Mouse (Mus musculus) granulocyte monocyte progenitor cell, adult 5-6 weeks (primary cell): ENCODE data around the gene Gle1. TPM values are rescaled to one million over a fixed set of nuclear protein-coding genes. Genes with fewer than 3 reads are reported as not detected.
"Not testable (repeated sequence)": the region's sequence is repeated elsewhere in the genome, so short reads cannot be mapped to it uniquely, and the experiment has no call there.

ENCODE experiments used
- ATAC-seq: replicated peaks from 2 replicates; pipeline ENCODE4 v1.8.0; 2016; ENCODE audit warnings: mild to moderate bottlenecking, moderate TSS enrichment, inconsistent platforms; ENCODE audit not compliant: poor library complexity, severe bottlenecking
- total RNA-seq, 2 experiments: library from RNA; stranded (forward) in 1 of 2; stranded (reverse) in 1 of 2; fragments of 200-712, 200-1000 nt in 1 of 2; fragments of >200 nt in 1 of 2; fragmentation: Nextera tagmentation in 1 of 2; gene quantifications; 2 replicates each; pipeline ENCODE4 v1.2.3; 2014 to 2017

Gle1 gene
- 36.5 and 38.7 TPM in 2 replicates for total RNA-seq (2014; fragmentation: Nextera tagmentation)
- 89.0 and 139 TPM in 2 replicates for total RNA-seq (2017)

DNA sequence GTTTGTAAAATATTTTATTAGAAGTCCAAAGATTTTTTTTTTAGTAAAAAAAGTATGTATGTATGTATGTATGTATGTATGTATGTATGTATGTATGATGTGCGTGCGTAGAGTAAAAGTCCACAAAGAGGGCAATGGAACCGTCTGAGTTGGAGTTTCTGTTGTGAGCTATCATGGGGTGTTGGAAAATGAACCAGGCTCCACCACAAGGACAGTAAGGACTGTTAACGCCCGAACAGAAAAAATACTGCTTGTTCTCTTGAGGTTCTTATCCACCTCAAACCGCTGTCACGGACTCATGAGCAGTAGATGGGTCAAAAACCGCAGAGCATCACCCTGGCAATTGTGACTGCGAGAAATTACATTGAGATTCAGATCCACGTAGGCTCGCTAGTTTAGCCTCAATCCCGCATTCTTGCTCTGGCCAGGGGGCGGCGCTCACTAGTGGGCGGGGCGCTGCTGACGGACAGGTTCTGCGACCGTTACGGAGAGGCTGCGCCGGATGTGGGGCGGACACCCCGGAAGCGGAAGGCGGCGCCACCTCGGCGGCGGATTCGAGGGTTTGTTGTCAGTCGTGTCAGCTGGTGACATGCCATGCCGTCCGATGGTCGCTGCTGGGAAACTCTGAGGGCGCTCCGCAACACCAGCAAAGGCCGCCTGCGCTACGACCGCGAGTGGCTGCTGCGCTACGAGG lies at the start of gene Gle1:
Gene Gle1 (plus strand): TSS at position 521 of the 694 bp plus-strand sequence.
- peak; percentile 100 for ATAC-seq

DNA sequence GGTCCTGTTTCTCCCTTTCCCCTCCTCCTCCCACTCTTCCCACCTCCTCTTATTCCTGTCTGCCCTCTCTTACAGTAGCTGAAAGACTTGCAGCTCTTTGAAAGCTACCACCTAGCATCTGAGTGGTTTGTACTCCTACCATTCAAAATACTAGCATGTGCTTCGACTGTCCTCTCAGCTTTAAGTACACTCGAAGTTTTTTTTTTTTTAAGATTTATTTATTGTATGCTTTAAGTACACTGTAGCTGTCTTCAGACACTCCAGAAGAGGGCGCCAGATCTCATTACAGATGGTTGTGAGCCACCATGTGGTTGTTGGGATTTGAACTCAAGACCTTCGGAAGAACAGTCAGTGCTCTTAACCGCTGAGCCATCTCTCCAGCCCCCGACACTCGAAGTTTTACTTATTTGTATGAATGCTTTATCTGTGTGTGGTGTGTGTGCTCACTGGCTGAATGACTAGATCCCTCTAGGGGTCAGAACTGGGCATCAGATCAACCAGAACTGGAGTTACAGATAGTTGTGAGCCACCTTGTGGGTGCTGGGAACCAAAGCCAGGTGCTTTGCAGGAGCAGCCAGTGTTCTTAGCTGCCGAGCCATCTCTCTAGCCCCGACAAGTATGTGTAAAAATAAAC lies 48.5 kb upstream of the Gle1 start:
- not testable (repeated sequence) for ATAC-seq

DNA sequence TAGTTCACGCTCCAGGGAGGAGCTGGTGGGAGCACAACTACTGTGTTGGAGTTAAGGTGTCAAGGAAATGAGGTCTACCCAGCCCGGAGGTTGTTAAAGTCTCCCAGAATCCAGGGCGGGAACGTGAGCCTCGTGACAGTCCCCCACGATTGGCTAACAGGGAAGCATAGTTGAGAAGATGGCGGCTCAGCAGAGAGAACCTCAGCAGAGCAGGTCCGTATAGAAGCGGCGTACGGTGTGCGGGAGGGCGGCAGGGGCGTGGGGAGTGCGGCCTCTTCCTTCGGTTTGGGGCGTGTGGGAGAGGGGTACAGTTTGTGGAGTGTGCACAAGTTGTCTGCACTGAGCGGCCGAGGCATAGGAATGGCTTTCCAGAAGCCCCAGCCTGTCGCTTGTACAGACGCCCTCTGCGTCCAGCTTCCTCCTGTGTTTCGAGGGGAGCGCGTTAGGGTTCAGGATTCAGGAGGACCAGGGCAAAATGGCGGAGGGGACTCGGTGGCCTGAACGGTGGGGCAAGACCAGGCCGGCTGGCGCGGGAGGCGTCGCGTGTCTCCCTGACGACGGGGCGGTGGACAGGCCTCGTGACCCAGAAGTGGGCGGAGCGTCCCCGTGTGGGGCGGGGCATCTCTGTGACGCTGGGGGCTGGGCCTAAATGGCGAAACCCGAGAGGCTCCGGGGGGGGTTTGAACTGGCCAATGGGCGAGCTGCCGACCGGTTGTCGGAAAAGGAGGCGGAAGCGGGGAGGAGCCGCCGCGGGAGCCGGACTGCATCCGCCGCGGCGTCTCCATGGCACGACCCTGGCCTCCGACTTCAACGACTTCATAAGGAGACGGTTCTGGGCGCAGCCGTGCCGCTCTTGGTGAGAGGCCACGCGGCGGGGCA lies 45.9 kb upstream of the Gle1 start, which contains the start of gene Odf2:
Gene Odf2 (plus strand): TSS at position 156 of the 879 bp plus-strand sequence.
- ATAC-seq: peak; percentile 81

DNA sequence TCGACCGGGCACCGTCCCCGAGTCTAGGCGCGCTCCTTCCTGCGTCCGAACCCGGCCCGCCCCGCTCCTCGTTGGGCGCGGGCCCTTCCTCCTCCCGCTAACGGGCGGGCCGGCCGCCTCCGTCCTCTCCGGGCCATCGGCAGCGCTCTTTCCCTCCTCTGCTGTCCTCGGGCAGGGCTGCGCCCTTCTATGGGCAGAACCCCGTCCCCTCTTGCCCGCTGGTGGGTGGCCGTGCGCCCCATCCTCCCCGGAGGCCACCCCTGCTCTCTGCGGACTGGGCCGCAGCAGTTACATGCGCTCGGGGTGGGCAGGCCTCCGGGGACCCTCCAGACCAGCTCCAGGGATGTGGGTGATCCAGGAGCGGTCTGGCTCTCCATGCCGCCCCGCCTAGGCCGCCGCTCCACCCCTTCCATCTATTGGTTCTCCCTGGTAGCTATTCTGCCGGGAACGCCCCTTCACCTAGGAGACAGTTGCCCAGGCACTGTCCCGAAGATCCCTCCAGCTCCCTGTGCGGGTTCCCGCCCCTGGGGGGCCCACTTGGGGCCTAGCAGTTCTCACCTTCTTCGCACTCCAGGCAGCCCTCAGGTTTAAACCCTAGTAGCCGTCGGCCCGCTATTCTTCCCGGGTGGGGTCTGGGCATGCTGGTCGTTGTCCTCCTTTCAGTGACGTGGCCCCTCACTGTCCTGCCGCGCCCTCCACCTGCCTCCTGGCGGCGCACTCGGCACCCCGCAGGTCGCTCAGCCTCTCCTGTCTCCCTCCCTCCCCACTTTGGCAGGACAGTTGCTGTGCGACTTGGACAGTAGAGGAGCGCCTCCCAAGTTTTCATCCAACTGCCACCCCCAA lies 45.0 kb upstream of the Gle1 start:
- peak; percentile 68 for ATAC-seq

DNA sequence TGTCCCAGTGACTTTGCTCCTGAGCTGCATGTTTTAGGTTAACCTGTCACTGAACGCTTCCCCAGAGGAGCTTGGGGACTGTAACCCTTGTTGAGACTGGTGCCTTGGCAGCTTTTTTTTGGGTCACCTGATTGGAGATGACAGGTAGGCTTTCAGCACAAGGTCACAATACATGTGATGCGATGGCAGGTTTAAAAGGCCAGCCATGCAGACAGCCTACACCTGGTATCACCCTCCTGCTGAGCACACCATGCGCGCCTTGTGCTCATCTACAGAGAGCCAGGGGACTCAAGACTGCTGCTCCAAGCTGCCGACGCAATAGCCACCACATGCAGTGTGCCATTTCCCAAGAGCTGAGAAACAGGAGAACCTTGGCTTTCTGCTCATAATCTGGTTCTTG lies 43.5 kb upstream of the Gle1 start:
- ATAC-seq: no peak

DNA sequence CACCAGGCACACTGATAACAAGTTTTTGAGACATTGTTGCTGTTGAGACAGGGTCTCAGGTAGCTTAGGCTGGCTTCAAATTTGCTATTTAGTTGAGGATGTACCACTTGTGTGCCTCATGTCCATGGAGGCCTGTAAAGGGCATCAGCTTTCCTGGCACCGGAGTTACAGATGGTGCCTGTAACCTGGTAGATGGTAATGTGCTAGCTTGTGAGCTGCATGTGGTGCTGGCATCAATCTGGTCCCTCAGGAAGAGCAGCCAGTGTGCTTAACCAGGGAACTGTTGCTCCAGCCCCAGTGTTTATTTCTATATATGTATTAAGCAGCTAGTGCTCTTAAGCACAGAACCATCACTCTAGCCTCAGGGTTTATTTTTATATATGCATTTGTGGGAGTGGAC lies 39.2 kb upstream of the Gle1 start:
- ATAC-seq: no peak

DNA sequence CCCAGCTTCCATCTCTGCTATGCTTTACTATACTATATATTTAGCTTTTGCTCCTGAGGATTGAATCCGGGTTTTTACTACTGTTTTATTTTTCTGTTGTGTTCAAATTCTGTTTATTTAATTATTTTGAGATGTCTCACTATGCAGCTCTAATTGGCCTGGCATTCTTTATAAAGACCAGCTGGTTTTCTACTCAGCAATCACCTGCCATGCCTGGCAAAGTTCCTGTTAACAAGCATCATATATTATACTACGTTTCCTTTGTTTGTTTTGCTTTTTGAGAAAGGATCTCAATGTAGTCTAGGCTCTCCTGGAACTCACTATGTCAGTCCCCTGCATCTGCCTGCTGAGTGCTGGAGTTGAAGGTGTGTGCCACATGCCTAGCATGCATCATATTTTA lies 37.9 kb upstream of the Gle1 start:
- ATAC-seq: no peak

DNA sequence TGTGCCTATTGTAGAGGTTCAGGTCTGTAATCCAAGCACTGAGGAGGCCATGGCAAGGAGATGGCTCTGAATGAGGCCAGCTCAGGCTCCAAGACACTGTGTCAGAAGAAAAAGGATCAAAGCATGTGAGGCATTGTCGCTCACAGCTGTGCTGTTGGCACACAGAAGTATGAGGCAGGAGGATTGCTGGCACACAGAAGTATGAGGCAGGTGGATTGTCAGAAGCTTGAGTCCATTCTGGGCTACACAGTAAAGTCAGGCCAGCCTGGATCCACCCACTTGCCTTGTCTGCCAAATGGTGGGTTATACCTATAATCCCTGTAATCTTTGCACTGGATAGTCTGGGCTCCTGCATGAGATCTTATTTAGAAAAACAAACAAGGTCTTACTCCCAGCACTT lies 37.1 kb upstream of the Gle1 start:
- no peak for ATAC-seq

DNA sequence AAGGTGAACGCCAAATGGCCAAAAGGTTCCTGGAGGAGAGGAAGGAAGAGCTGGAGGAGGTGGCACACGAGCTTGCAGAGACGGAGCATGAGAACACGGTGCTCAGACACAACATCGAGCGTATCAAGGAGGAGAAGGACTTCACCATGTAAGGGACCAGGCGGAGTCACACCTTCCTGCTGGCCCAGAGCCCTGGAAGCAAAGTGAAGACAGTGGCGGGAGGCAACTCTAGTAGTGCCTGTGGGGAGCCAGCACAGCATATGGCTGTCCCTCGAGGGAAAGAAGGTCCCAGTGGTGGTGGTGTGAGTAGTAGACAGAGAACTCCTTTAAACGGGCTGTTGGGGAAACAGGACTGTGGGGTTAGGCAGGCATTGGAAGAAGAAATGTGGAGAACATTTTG lies 33.0 kb upstream of the Gle1 start:
- no peak for ATAC-seq

DNA sequence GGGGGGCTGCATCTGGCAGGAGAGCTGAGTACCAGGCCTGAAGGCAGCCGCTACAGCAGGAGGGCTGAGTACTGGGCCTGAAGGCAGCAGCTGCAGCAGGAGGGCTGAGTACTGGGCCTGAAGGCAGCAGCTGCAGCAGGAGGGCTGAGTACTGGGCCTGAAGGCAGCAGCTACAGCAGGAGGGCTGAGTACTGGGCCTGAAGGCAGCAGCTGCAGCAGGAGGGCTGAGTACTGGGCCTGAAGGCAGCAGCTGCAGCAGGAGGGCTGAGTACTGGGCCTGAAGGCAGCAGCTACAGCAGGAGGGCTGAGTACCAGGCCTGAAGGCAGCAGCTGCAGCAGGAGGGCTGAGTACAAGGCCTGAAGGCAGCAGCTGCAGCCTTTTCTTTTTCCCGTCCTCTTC lies 27.1 kb upstream of the Gle1 start:
- not testable (repeated sequence) for ATAC-seq

DNA sequence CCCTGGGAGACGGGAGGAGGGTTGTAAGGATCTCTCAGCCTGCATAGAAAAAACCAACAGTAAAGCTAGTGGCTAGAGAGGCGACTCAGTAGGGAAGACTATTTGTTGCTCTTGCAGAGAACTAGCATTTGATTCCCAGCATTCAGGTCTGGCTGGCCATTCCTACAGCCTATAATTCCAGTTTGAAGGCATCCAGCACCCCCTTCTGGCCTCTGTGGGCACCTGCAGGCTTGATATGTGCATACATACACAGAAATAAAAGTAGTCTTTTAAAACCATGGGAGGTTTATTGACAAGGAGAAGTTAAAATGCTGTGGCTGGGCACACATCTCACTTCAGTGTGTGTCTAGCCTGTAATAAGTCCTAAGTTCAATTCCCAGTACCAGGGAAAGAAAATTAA lies 25.2 kb upstream of the Gle1 start:
- peak; percentile 27; the same call in 1 of the 2 replicates for ATAC-seq

DNA sequence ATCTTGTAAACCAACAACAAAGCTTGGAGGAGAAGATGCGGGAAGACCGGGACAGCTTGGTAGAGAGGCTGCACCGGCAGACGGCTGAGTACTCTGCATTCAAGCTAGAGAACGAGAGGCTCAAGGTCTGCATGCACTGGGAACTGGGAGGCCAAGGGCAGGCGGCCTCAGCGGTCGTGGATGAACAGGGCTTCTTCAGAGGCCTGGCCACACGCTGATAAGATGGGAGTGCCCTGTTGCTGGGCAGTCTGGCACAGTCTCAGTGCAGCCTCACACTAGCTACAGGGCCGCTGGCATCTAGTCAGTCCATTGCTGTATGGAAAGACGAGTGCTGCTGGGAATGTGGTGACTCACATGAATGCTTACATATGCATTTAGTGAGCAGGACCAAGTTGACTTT lies 17.6 kb upstream of the Gle1 start:
- ATAC-seq: no peak

DNA sequence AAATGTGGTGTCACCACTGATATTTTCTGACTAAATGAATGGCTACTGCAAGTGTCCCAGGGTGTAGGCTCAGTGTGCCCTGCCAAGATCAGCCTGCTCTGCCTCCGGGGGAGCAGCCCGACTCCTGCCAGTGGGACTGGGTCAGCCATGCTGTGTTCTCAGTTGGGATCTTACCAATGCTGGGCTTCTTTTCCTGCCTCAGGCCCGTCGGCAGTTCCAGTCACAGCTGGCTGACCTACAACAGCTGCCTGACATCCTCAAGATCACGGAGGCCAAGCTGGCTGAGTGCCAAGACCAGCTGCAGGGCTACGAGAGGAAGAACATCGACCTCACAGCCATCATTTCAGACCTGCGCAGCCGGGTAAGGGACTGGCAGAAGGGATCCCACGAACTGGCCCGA lies 13.2 kb upstream of the Gle1 start:
- no peak for ATAC-seq

DNA sequence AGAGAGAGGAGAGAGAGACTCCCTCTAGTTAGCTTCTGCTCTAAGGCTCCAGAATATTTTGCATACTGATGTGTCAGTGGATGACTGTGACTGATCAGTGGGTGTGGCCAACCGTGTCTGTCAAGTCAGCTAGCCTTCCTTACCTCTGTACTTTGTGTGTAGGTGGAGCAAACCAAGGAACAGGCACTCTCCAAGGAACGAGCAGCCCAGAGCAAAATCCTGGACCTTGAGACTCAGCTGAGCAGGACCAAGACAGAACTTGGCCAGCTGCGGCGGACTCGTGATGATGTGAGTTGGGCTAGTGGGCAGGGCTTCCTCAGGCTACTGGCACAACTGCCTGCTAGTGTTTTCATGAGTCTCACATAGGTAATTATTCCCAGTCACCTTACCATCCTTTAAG lies 8.7 kb upstream of the Gle1 start:
- no peak for ATAC-seq

DNA sequence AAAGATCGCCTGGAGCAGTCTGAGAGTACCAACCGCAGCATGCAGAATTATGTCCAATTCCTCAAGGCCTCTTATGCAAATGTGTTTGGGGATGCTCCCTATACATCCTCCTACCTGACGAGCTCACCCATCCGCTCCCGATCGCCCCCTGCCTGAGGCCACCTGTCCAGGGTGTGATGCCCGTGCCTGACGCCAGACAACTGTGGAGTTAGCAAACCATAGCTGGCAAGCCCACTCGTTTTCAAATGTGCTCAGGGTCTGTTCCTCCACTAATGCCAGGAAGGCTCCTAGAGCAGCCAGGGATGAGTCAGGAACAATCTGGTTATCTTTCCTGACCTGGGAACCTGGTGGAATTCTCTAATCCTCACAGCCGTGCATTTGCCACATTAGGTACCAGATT lies 4.7 kb upstream of the Gle1 start:
- no peak for ATAC-seq

DNA sequence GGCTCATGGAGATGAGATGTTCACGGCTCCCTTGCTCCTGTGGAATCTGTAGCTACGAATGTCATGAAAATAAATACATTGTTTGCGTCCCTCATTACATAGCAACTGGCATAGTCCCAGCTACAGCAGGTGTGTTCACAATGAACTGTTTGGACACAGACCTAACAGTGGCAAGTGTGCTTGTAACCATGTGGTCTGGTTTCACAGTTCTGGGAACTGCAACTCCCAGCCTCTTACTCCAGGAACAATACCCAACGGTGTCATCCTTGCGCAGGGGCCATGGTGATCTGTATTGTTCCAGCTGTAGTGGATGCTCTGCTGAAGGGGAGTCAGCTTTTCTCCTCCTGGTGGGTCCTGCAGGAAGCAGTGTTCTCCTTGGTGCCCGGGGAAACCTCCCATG lies 4.0 kb upstream of the Gle1 start:
- no peak for ATAC-seq

DNA sequence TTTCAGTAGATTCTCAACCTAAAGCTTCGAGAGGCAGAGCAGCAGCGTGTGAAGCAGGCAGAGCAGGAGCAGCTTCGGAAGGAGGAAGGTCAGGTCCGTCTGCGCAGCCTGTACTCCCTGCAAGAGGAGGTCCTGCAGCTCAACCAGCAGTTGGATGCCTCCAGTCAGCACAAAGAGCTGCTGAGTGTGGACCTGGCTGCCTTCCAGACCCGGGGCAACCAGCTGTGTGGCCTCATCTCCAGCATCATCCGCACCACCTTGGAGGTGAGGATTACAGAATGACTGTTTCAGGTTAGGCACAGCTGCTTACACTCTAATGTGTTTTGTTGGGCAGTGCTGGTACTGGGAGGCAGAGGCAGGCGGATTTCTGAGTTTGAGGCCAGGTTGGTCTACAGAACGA lies 4.8 kb downstream of the Gle1 start:
- ATAC-seq: no peak

DNA sequence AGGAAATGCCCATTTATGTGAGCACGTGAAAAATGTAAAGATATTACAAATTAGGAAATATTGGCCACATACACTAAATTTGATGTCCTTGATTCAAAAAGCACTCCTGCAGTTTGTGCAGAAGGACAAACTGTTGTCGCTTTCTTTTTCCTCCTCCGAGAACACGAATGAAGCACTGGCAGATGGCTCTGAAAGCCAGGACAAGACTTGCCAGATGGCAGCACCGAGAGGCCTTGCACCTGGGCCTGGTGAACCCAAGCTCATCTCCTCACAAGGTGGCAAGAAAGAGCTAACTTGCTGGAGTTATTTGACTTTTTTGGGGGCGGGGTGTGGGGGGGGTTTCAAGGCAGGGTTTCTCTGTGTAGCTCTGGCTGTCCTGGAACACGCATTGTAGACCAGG lies 5.6 kb downstream of the Gle1 start:
- ATAC-seq: no peak

DNA sequence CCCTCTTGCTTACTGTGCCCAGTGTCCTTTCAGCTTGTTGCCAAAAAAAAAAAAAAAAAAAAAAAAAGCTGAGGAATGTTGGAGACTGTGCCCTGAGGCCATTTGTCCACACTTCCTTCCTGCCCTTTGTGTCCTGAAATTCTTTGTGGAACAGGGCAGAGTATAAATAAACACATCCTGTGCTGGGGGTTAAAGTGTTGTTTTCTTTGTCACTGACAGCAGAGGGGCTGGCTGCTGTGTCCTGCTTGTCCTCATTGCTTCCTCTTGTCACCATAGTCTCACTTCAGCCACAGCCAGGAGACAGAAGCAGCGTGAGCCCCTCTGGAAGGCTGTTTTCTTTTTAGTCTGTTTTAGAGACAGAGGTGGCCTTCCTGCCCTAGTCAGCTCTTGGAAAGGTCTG lies 9.5 kb downstream of the Gle1 start:
- no peak for ATAC-seq

DNA sequence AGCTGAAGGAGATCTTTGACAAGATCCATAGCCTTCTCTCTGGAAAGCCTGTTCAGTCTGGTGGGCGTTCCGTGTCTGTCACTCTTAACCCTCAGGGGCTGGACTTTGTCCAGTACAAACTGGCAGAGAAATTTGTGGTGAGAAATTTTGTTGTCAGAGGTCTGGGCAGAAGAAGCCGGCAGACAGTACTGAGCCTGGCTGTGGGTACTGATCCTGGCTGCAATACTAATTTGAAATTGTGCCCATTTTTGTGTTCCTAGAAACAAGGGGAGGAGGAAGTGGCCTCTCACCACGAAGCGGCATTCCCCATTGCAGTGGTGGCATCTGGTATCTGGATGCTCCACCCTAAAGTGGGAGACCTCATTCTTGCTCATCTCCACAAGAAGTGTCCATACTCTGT lies 13.7 kb downstream of the Gle1 start:
- ATAC-seq: no peak
